Mouse (Mus musculus) mouse trophoblast stem cell (cell line): ENCODE data around the gene Olfr401.
"Not testable (repeated sequence)": the region's sequence is repeated elsewhere in the genome, so short reads cannot be mapped to it uniquely, and the experiment has no call there.

Experiments
- in situ Hi-C, 2 experiments: fragments of 300-500 bp; cut with MseI, MboI; formaldehyde crosslinking; loops; 2 replicates in 1 of 2; 3 replicates in 1 of 2; pipeline ENCODE4 v1.15.1; 2025

The Olfr401 gene

DNA sequence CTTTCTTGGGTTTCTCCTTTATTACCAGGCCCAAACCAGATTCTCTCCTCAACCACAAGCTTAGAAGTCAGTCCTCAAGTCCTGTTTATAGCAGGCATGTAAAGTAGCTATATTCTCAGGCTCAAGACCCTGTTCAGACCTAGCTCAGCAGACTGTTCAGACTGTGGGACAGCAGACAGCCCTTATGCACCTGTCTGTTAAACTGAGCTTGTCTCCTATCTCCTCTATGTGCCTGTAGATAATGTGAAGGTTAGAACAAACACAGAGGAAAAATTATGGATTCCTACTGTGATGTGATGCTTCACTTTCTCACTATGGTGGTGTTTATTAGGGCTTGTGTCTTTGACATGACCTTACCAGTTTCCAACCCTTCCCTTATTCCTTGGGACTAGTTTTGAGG, at the start of gene Olfr401:
Olfr401 (plus strand) TSS at position 301 of the 400 bp plus-strand sequence.
- in situ Hi-C loops, result no loop called here

DNA sequence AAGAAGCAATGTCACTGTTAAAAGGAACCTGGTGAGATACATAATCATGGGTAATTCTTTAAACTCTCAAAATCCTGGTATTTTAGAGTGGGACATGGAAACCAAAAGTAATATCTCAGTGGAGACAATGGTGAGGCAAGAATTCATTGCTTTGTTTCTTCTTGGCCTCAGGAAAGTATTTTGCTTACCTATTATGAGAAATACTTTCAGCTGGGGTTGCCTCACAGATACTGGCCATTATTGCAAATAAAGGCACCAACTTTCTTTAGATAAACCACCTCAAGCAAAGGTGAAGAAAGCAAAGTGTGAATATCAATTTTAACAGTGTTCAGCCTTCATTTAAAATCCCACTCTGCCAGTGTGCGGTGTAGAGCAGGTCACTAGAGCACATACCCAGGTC, 43.9 kb upstream of the Olfr401 start, which contains the start of gene Zfp616:
Zfp616 (plus strand) TSS at position 301 of the 400 bp plus-strand sequence.
- in situ Hi-C loops, result loop anchor here (10.0 to 25.0 kb wide), 3 partner anchors 293 to 465 kb away; partner anchors contain the start of genes Olfr412 (in 2 of the 2) and Olfr411 (in 1 of the 2)

DNA sequence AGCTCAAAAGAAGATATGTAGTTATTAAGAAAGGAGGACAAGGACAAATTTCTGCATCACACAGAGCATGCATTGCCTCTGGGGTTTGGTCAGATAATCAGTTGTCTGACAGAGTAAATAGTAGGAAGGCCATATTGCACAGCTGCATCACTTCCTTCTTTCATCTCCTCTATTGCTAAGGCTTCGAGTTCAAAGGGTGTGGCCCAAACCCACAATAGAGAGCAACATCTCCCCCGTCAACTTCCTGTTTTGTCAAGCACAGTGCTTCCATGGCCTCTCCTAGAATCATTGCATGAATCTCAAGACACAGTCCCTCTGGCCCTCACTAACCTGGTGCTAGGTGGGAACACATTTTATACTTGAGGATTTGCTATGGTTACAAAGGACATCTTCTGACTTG, 12.8 kb upstream of the Olfr401 start:
- in situ Hi-C loops, result no loop called here

- in situ Hi-C loops, result no loop called here
Observed at GRCm38 (mm10) chr11:74101507-74101906, 12.0 kb upstream of the Olfr401 start.

DNA sequence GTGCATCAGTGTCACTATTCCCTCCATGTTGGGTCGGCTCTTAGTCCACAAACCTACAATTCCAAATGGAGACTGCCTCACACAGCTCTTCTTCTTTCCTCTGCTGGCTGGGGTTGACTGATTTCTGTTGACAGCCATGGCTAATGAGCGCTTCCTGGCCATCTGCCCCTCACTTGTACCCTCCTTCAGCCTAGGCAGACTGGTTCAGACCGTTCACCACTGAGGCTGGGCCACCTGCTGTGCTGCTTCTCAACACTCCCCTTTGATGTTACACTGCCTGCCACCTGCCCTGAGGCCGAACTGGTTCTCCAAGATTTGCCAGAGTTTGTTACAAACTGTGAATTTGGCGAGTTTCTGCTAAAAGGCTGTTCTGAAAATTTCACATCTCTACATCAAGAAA, 8.4 kb upstream of the Olfr401 start:
- in situ Hi-C loops, result no loop called here

- in situ Hi-C loops, result not testable (repeated sequence)
Observed at GRCm38 (mm10) chr11:74140001-74140400, 26.5 kb downstream of the Olfr401 start.

DNA sequence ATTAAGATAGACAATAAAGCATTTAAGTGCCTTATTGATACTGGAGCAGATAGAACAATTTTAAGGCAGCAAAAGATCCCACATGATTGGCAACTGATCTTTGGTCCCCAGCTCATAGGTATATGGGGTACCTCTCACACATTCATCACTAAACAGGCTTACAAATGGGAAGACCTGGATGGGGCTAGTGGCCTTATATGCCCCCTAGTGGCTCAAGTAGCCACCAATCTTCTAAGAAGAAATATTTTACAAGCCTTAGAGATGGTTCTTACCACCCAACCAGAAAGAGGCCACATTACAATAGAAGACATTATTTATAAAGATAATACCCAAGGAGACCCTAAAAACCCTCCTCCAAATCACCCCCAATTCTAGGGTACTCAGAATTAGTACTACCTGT, 32.4 kb downstream of the Olfr401 start:
- in situ Hi-C loops, result no loop called here

DNA sequence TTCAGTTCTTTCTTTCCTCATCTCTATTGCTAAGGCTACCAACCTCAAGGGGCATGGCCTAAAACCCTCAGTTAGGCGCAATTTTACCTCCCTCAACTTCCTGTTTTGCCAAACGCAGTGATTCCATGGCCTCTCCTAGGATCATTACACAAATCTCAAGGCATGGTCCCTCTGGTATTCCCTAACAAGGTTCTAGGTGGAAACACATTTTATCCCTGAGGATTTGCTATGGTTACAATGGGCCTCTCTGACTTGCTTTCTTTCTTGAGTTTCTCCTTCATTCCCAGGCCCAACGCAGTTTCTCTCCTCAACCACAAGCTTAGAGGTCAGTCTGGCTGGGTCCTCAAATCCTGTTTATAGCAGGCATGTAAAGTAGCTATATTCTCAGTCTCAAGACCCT, 39.7 kb downstream of the Olfr401 start, which contains the start of gene Olfr402:
Olfr402 (plus strand) TSS at position 301 of the 400 bp plus-strand sequence.
- in situ Hi-C loops, result no loop called here

GRCm38 (mm10) chr11:74168771-74169170, 55.3 kb downstream of the Olfr401 start:
- in situ Hi-C loops, result no loop called here
